Mouse (Mus musculus): ENCODE results near the gene Rbbp8nl.
A peak's percentile ranks its signal among the peaks of the same experiment; 100 is the strongest.

The Rbbp8nl gene

GRCm38 (mm10) chr2:180257963-180258865 is 31.5 kb downstream of the Rbbp8nl start:
- DNase-seq (ENCODE audit: low read depth, low spot score) = no peak

- DNase-seq (ENCODE audit: low read depth, low spot score) = peak; percentile 100
These were observed 32.6 kb downstream of the Rbbp8nl start, which contains the start of gene Rps21 for GRCm38 (mm10) chr2:180257001-180257521. Gene Rps21, plus strand, starts transcription at chr2:180257377.

- peak; percentile 91 for DNase-seq (ENCODE audit: low read depth, low spot score)
These were observed 33.2 kb downstream of the Rbbp8nl start for GRCm38 (mm10) chr2:180256296-180257000.

GRCm38 (mm10) chr2:180255701-180256100 is 34.0 kb downstream of the Rbbp8nl start:
- DNase-seq (ENCODE audit: low read depth, low spot score) = peak; percentile 79

- DNase-seq (ENCODE audit: low read depth, low spot score) = no peak
These were observed 35.1 kb downstream of the Rbbp8nl start for GRCm38 (mm10) chr2:180254436-180255209.

- peak; percentile 94 for DNase-seq (ENCODE audit: low read depth, low spot score)
These were observed 37.8 kb downstream of the Rbbp8nl start for GRCm38 (mm10) chr2:180251838-180252237.

GRCm38 (mm10) chr2:180250930-180251611 is 38.6 kb downstream of the Rbbp8nl start:
- peak; percentile 97 for DNase-seq (ENCODE audit: low read depth, low spot score)

GRCm38 (mm10) chr2:180248947-180249660 is 40.6 kb downstream of the Rbbp8nl start:
- no peak for DNase-seq (ENCODE audit: low read depth, low spot score)

GRCm38 (mm10) chr2:180247916-180248315 is 41.8 kb downstream of the Rbbp8nl start:
- no peak for DNase-seq (ENCODE audit: low read depth, low spot score)

- DNase-seq (ENCODE audit: low read depth, low spot score) = no peak
These were observed 46.6 kb downstream of the Rbbp8nl start for GRCm38 (mm10) chr2:180243108-180243507.

- no peak for DNase-seq (ENCODE audit: low read depth, low spot score)
These were observed 51.1 kb downstream of the Rbbp8nl start for GRCm38 (mm10) chr2:180238591-180238990.

GRCm38 (mm10) chr2:180237601-180238345 is 51.9 kb downstream of the Rbbp8nl start:
- DNase-seq (ENCODE audit: low read depth, low spot score) = peak; percentile 90

GRCm38 (mm10) chr2:180236930-180237329 is 52.7 kb downstream of the Rbbp8nl start:
- peak; percentile 47 for DNase-seq (ENCODE audit: low read depth, low spot score)

- DNase-seq (ENCODE audit: low read depth, low spot score) = peak; percentile 52
These were observed 53.2 kb downstream of the Rbbp8nl start for GRCm38 (mm10) chr2:180236500-180236899.

GRCm38 (mm10) chr2:180235788-180236187 is 53.9 kb downstream of the Rbbp8nl start:
- DNase-seq (ENCODE audit: low read depth, low spot score) = no peak

GRCm38 (mm10) chr2:180234980-180235379 is 54.7 kb downstream of the Rbbp8nl start:
- DNase-seq (ENCODE audit: low read depth, low spot score) = peak; percentile 79

GRCm38 (mm10) chr2:180234353-180234752 is 55.3 kb downstream of the Rbbp8nl start:
- DNase-seq (ENCODE audit: low read depth, low spot score) = no peak

- DNase-seq (ENCODE audit: low read depth, low spot score) = no peak
These were observed 56.4 kb downstream of the Rbbp8nl start for GRCm38 (mm10) chr2:180233101-180233904.

- DNase-seq (ENCODE audit: low read depth, low spot score) = no peak
These were observed 59.2 kb downstream of the Rbbp8nl start for GRCm38 (mm10) chr2:180230482-180230881.

Data from R1 (cell line).